Mouse (Mus musculus): ENCODE data around the gene Prss29. TPM values are rescaled to one million over a fixed set of nuclear protein-coding genes. Genes with fewer than 3 reads are reported as not detected.

Gene Prss29
- total and polyA plus RNA-seq, 2 experiments, result not detected

DNA sequence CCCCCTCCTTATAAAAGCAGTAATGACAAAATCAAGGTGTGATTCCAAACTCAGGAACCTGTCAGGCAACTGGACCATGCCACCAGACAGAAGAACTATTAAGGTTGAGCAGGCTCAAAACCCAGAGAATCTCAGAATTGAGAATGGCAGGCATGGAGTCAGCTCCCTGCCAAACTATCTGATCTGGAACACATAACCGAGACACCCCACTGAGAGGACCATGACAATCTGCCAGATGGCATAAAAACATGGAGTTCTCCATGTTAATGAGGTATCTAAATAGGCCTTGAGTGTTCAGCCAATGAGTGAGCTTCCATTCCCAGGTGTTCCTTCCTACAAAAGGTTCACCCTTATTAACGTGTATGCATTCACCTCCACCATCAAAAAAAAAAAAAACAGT lies 42.8 kb downstream of the Prss29 start:
- Histone ChIP-seq H3K79me2 (ENCODE audit: control insufficient read depth, insufficient read depth, low read length) (no peaks in the 10 kb centered on the region), H3K4me1 (ENCODE audit: control insufficient read depth, insufficient read depth, low read length) (no peaks in the 10 kb centered on the region), H3K27me3 (ENCODE audit: control insufficient read depth, insufficient read depth, low read length) (no peaks in the 10 kb centered on the region), H3K27ac (replicated peaks; ENCODE audit: insufficient read depth, low read depth, low read length) (no peak overlapping the region), H3K9ac (ENCODE audit: low read depth, low read length) (no peak overlapping the region), H3K4me3 (ENCODE audit: insufficient read depth, low read depth, low read length) (no peak overlapping the region), H3K36me3 (ENCODE audit: control insufficient read depth, insufficient read depth, low read length) (no peaks in the 10 kb centered on the region)
- DNase-seq (ENCODE audit: extremely low read depth, low read depth, low spot score), result no peak
- TF ChIP-seq CTCF (IDR thresholded peaks at IDR 0.05; ENCODE audit: low read depth, low read length), result no peak
- no peak for TF ChIP-seq POLR2A (IDR thresholded peaks at IDR 0.05; ENCODE audit: extremely low read depth, insufficient read depth, low read length)
- 67% methylated on average over 2 of the region's 2 CpGs for WGBS

GRCm38 (mm10) chr17:25363726-25364125 lies 45.3 kb downstream of the Prss29 start:
- DNase-seq (ENCODE audit: extremely low read depth, low read depth, low spot score), result peak; percentile 12
- TF ChIP-seq POLR2A (IDR thresholded peaks at IDR 0.05; ENCODE audit: extremely low read depth, insufficient read depth, low read length) (no peak), CTCF (IDR thresholded peaks at IDR 0.05; ENCODE audit: low read depth, low read length) (peak; percentile 94)
- H3K9ac ChIP-seq (ENCODE audit: low read depth, low read length), result no peak overlapping the region
- H3K79me2 ChIP-seq (ENCODE audit: control insufficient read depth, insufficient read depth, low read length), result no peaks in the 10 kb centered on the region
- no peak overlapping the region for H3K4me3 ChIP-seq (ENCODE audit: insufficient read depth, low read depth, low read length)
- no peaks in the 10 kb centered on the region for H3K27me3 ChIP-seq (ENCODE audit: control insufficient read depth, insufficient read depth, low read length)
- no peaks in the 10 kb centered on the region for H3K36me3 ChIP-seq (ENCODE audit: control insufficient read depth, insufficient read depth, low read length)
- 3% methylated on average over 1 of the region's 1 CpGs for WGBS
- no peak overlapping the region for H3K27ac ChIP-seq (replicated peaks; ENCODE audit: insufficient read depth, low read depth, low read length)
- H3K4me1 ChIP-seq (ENCODE audit: control insufficient read depth, insufficient read depth, low read length), result no peaks in the 10 kb centered on the region

DNA sequence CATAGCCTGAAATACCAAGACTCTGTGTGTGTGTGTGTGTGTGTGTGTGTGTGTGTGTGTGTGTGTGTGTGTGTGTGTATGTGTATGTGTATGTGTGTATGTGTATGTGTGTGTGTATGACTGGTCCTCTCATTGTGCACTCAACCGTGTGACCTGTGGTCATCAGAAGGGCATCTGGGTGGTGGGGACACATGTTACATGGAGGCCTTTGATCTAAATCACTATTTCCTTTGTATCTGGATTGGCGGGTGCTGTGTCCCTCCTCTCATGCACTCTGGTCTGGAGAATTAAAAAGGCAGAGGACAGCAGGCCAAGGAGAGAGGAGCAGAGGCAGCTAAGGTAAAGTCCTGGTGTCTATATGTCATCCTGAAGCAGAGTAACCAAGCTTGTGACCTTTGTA lies 47.6 kb downstream of the Prss29 start, which contains the start of gene Tpsb2:
TSS of gene Tpsb2 (plus strand) at position 301 of the 400 bp plus-strand sequence.
- no peak for DNase-seq (ENCODE audit: extremely low read depth, low read depth, low spot score)
- Histone ChIP-seq H3K36me3 (ENCODE audit: control insufficient read depth, insufficient read depth, low read length) (no peaks in the 10 kb centered on the region), H3K27me3 (ENCODE audit: control insufficient read depth, insufficient read depth, low read length) (no peaks in the 10 kb centered on the region), H3K9ac (ENCODE audit: low read depth, low read length) (no peak within 1 kb of the TSS), H3K4me1 (ENCODE audit: control insufficient read depth, insufficient read depth, low read length) (no peaks in the 10 kb centered on the region), H3K27ac (replicated peaks; ENCODE audit: insufficient read depth, low read depth, low read length) (no peak within 1 kb of the TSS), H3K79me2 (ENCODE audit: control insufficient read depth, insufficient read depth, low read length) (no peaks in the 10 kb centered on the region), H3K4me3 (ENCODE audit: insufficient read depth, low read depth, low read length) (no peak within 1 kb of the TSS)
- TF ChIP-seq POLR2A (IDR thresholded peaks at IDR 0.05; ENCODE audit: extremely low read depth, insufficient read depth, low read length) (no peak), CTCF (IDR thresholded peaks at IDR 0.05; ENCODE audit: low read depth, low read length) (no peak)
- 72% methylated on average over 2 of the region's 2 CpGs for WGBS

DNA sequence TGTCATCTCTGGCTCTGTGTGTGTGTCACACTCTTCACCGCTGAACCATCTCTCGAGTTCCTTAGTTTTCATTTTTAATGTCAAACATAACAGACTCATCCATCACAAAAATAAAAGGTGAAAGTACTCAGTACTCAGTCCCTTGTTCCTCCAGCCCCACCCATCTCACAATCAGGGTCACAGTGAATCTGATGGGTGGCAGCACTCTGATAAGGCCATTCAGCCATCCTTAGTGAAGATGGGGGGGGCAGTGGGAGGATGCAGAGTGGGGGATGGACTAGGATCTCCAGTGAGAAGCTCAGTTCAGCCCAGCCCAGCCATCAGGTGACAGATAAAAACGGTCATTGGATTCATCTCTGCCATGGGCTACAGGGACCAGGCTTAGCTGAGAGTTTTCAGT lies 50.5 kb downstream of the Prss29 start, which contains the start of gene Tpsg1:
TSS of gene Tpsg1 (plus strand) at position 301 of the 400 bp plus-strand sequence.
- no peak within 1 kb of the TSS for H3K9ac ChIP-seq (ENCODE audit: low read depth, low read length)
- H3K4me1 ChIP-seq (ENCODE audit: control insufficient read depth, insufficient read depth, low read length), result no peaks in the 10 kb centered on the region
- TF ChIP-seq POLR2A (IDR thresholded peaks at IDR 0.05; ENCODE audit: extremely low read depth, insufficient read depth, low read length) (no peak), CTCF (IDR thresholded peaks at IDR 0.05; ENCODE audit: low read depth, low read length) (no peak)
- no peak for DNase-seq (ENCODE audit: extremely low read depth, low read depth, low spot score)
- whole genome bisulfite sequencing, result 68% methylated on average over 3 of the region's 3 CpGs
- no peaks in the 10 kb centered on the region for H3K36me3 ChIP-seq (ENCODE audit: control insufficient read depth, insufficient read depth, low read length)
- H3K4me3 ChIP-seq (ENCODE audit: insufficient read depth, low read depth, low read length), result no peak within 1 kb of the TSS
- no peak within 1 kb of the TSS for H3K27ac ChIP-seq (replicated peaks; ENCODE audit: insufficient read depth, low read depth, low read length)
- H3K27me3 ChIP-seq (ENCODE audit: control insufficient read depth, insufficient read depth, low read length), result no peaks in the 10 kb centered on the region
- H3K79me2 ChIP-seq (ENCODE audit: control insufficient read depth, insufficient read depth, low read length), result no peaks in the 10 kb centered on the region

Other genes starting within 250 kb of the Prss29 start
- gene Tmem204, start 235.1 kb upstream of the Prss29 start, total RNA-seq (2014; rRNA removed), result 22.3 and 23.9 TPM in 2 replicates
- gene Tmem204, start 235.1 kb upstream of the Prss29 start, polyA plus RNA-seq (2012; rRNA removed), result 15.7 and 19.1 TPM in 2 replicates
- 3.2 and 5.4 TPM in 2 replicates for gene Telo2, start 202.7 kb upstream of the Prss29 start, total RNA-seq (2014; rRNA removed)
- 5.7 and 7.3 TPM in 2 replicates for gene Telo2, start 202.7 kb upstream of the Prss29 start, polyA plus RNA-seq (2012; rRNA removed)
- not detected in 2 replicates for gene Ptx4, start 197.9 kb upstream of the Prss29 start, total RNA-seq (2014; rRNA removed)
- gene Ptx4, start 197.9 kb upstream of the Prss29 start, polyA plus RNA-seq (2012; rRNA removed), result not detected in 2 replicates
- gene Clcn7, start 185.3 kb upstream of the Prss29 start, total RNA-seq (2014; rRNA removed), result 16.7 and 17.9 TPM in 2 replicates
- 25.2 and 30.5 TPM in 2 replicates for gene Clcn7, start 185.3 kb upstream of the Prss29 start, polyA plus RNA-seq (2012; rRNA removed)
- gene Ccdc154, start 156.2 kb upstream of the Prss29 start, total RNA-seq (2014; rRNA removed), result 0.13 TPM in 1 of 2 replicates, not detected in the other
- gene Ccdc154, start 156.2 kb upstream of the Prss29 start, polyA plus RNA-seq (2012; rRNA removed), result 0.07 TPM in 1 of 2 replicates, not detected in the other
- not detected in 2 replicates for gene Gm38655, start 143.2 kb upstream of the Prss29 start, total RNA-seq (2014; rRNA removed)
- gene Gm38655, start 143.2 kb upstream of the Prss29 start, polyA plus RNA-seq (2012; rRNA removed), result not detected in 2 replicates
- 11.2 and 12.1 TPM in 2 replicates for gene BC003965, start 134.1 kb upstream of the Prss29 start, total RNA-seq (2014; rRNA removed)
- gene BC003965, start 134.1 kb upstream of the Prss29 start, polyA plus RNA-seq (2012; rRNA removed), result 14.7 and 15.4 TPM in 2 replicates
- 9.4 and 10.4 TPM in 2 replicates for gene Unkl, start 130.3 kb upstream of the Prss29 start, total RNA-seq (2014; rRNA removed)
- 28.0 and 29.0 TPM in 2 replicates for gene Unkl, start 130.3 kb upstream of the Prss29 start, polyA plus RNA-seq (2012; rRNA removed)
- 32.1 and 33.0 TPM in 2 replicates for gene Gnptg, start 78.5 kb upstream of the Prss29 start, total RNA-seq (2014; rRNA removed)
- gene Gnptg, start 78.5 kb upstream of the Prss29 start, polyA plus RNA-seq (2012; rRNA removed), result 37.4 and 41.4 TPM in 2 replicates
- gene Tsr3, start 78.5 kb upstream of the Prss29 start, total RNA-seq (2014; rRNA removed), result 14.0 and 16.7 TPM in 2 replicates
- 18.8 and 19.3 TPM in 2 replicates for gene Tsr3, start 78.5 kb upstream of the Prss29 start, polyA plus RNA-seq (2012; rRNA removed)
- gene Baiap3, start 62.3 kb upstream of the Prss29 start, total RNA-seq (2014; rRNA removed), result 0.13 and 0.18 TPM in 2 replicates
- 0.43 and 1.2 TPM in 2 replicates for gene Baiap3, start 62.3 kb upstream of the Prss29 start, polyA plus RNA-seq (2012; rRNA removed)
- gene Ube2i, start 44.0 kb upstream of the Prss29 start, total RNA-seq (2014; rRNA removed), result 92.9 and 103 TPM in 2 replicates
- 62.4 and 80.0 TPM in 2 replicates for gene Ube2i, start 44.0 kb upstream of the Prss29 start, polyA plus RNA-seq (2012; rRNA removed)
- not detected in 2 replicates for gene Prss34, start 20.3 kb upstream of the Prss29 start, total RNA-seq (2014; rRNA removed)
- not detected in 2 replicates for gene Prss34, start 20.3 kb upstream of the Prss29 start, polyA plus RNA-seq (2012; rRNA removed)
- gene Prss28, start 10.0 kb upstream of the Prss29 start, total RNA-seq (2014; rRNA removed), result not detected in 2 replicates
- gene Prss28, start 10.0 kb upstream of the Prss29 start, polyA plus RNA-seq (2012; rRNA removed), result not detected in 2 replicates
- gene Tpsab1, start 26.9 kb downstream of the Prss29 start, total RNA-seq (2014; rRNA removed), result not detected in 2 replicates
- gene Tpsab1, start 26.9 kb downstream of the Prss29 start, polyA plus RNA-seq (2012; rRNA removed), result not detected in 2 replicates
- not detected in 2 replicates for gene Tpsb2, start 47.7 kb downstream of the Prss29 start, total RNA-seq (2014; rRNA removed)
- not detected in 2 replicates for gene Tpsb2, start 47.7 kb downstream of the Prss29 start, polyA plus RNA-seq (2012; rRNA removed)
- gene Tpsg1, start 50.6 kb downstream of the Prss29 start, total RNA-seq (2014; rRNA removed), result not detected in 2 replicates
- 0.12 TPM in 1 of 2 replicates, not detected in the other for gene Tpsg1, start 50.6 kb downstream of the Prss29 start, polyA plus RNA-seq (2012; rRNA removed)
- 0.27 TPM in 1 of 2 replicates, not detected in the other for gene Cacna1h, start 115.1 kb downstream of the Prss29 start, total RNA-seq (2014; rRNA removed)
- gene Cacna1h, start 115.1 kb downstream of the Prss29 start, polyA plus RNA-seq (2012; rRNA removed), result 0.02 and 0.05 TPM in 2 replicates
- not detected in 2 replicates for gene Tekt4, start 136.0 kb downstream of the Prss29 start, total RNA-seq (2014; rRNA removed)
- gene Tekt4, start 136.0 kb downstream of the Prss29 start, polyA plus RNA-seq (2012; rRNA removed), result not detected in 2 replicates
- not detected in 2 replicates for gene Sstr5, start 178.6 kb downstream of the Prss29 start, total RNA-seq (2014; rRNA removed)
- gene Sstr5, start 178.6 kb downstream of the Prss29 start, polyA plus RNA-seq (2012; rRNA removed), result not detected in 2 replicates

Data from liver, adult 2 months (tissue).